Mouse (Mus musculus) gastrocnemius, adult 2 months (tissue): Measurements from ENCODE around the gene Cdh13. TPM values are rescaled to one million over a fixed set of nuclear protein-coding genes. Genes with fewer than 3 reads are reported as not detected.
A peak's percentile ranks its signal among the peaks of the same experiment; 100 is the strongest.

Experiments used
- DNase-seq: peaks from one replicate; pipeline ENCODE4 v3.0.0; 2022
- H3K27ac ChIP-seq: fragments of 200-600 bp; 2 replicates; pipeline ENCODE4 v1.8.1; 2022; ENCODE audit warnings: mild to moderate bottlenecking
- H3K4me3 ChIP-seq: fragments of 200-600 bp; 2 replicates; pipeline ENCODE4 v1.8.1; 2022; ENCODE audit warnings: mild to moderate bottlenecking, moderate library complexity
- CTCF ChIP-seq: fragments of 200-600 bp; IDR thresholded peaks from 2 replicates; pipeline ENCODE4 v1.8.1; 2022; ENCODE audit warnings: antibody characterized with exemption, mild to moderate bottlenecking, moderate library complexity
- intact Hi-C: fragments of 180-260 bp; cut with DNase I; formaldehyde crosslinking; loops from one replicate; pipeline ENCODE4 v1.15.1; 2025
- total RNA-seq, 2 experiments: library from RNA; stranded (reverse); gene quantifications; 2 replicates each; pipeline ENCODE4 v1.2.3; 2021

The Cdh13 gene
- total RNA-seq, 2 experiments from 2014 or later = 88.3 to 104 TPM

DNA sequence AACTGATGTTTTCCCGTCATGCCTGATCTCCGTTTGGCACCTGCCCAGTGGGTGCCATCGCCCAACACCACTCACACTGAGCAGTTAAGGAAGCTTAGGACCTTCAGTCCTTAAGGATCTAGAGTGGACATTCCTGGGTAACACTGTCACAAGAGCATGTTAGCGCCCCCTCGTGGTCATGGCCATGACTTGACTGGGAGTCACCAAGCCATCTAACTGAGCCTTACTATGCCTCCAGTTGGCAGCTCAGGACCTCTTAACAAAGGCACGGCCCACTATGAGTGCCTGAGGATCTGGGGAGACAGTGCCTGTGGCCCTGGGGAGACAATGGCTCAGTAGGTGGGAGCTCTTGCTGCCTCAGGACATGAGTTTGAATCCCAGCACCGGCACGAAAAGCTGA, 912.2 kb downstream of the Cdh13 start:
- DNase-seq = peak; percentile 53
- intact Hi-C loops = no loop called here
- Histone ChIP-seq H3K4me3 (no peak overlapping the region), H3K27ac (no peak overlapping the region)
- TF ChIP-seq CTCF = peak; percentile 54

- no peak overlapping the region for H3K27ac ChIP-seq
- intact Hi-C loops = no loop called here
- TF ChIP-seq CTCF = no peak
- peak; percentile 47 for DNase-seq
- H3K4me3 ChIP-seq = no peak overlapping the region
Measured at GRCm38 (mm10) chr8:119196486-119197150, 913.1 kb downstream of the Cdh13 start.

- no peak for TF ChIP-seq CTCF
- intact Hi-C loops = no loop called here
- Histone ChIP-seq H3K4me3 (no peak overlapping the region), H3K27ac (no peak overlapping the region)
- DNase-seq = no peak
Measured at GRCm38 (mm10) chr8:119208567-119208966, 925.0 kb downstream of the Cdh13 start.

DNA sequence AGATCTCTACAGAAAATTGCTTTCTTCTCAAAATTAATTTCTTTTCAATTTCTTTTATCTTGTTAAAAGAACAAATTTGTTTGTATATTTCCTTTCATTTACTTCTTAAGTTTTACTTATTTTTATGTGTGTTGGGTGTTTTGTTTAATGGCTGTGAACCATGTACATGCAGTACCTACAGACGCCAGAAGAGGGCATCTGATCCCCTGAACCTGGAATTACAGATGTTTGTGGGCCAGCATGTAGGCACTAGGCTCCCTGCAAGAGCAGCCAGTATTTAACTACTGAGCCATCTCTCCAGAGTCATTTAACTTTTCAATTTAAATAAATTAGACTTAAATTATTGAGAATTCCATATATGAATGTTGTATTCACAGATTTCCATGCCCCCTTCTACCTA, 941.0 kb downstream of the Cdh13 start:
- intact Hi-C loops = loop anchor here (10.0 kb wide), 1 partner anchor 160 kb away; no protein-coding TSS in a partner anchor
- no peak overlapping the region for H3K27ac ChIP-seq
- TF ChIP-seq CTCF = peak; percentile 97
- H3K4me3 ChIP-seq = no peak overlapping the region
- peak; percentile 60 for DNase-seq

GRCm38 (mm10) chr8:119245181-119245580, 961.6 kb downstream of the Cdh13 start:
- intact Hi-C loops = no loop called here
- Histone ChIP-seq H3K4me3 (no peak overlapping the region), H3K27ac (no peak overlapping the region)
- no peak for DNase-seq
- TF ChIP-seq CTCF = no peak

- no peak overlapping the region for H3K4me3 ChIP-seq
- no peak overlapping the region for H3K27ac ChIP-seq
- no peak for DNase-seq
- no peak for TF ChIP-seq CTCF
- intact Hi-C loops = no loop called here
Measured at GRCm38 (mm10) chr8:119245641-119246040, 962.1 kb downstream of the Cdh13 start.

DNA sequence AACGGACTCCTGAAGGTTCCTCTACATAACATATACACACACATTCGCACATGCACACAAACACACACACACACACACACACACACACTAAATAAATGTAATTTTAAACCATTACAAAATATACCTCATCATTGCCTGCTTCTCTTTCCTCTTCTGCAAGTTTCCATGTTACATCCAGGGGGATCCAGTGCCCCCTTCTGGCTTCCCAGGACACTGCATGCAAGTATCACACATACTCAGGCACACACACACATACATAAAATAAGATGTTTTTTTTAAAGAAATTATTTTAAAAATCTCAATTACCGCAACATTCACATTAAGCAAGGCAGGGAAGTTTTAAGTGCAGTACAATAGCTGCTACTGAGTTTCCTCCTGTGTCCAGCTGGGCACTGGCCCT, 970.8 kb downstream of the Cdh13 start:
- no peak for TF ChIP-seq CTCF
- intact Hi-C loops = no loop called here
- DNase-seq = no peak
- H3K27ac ChIP-seq = no peak overlapping the region
- H3K4me3 ChIP-seq = no peak overlapping the region

GRCm38 (mm10) chr8:119258642-119259041, 975.1 kb downstream of the Cdh13 start:
- Histone ChIP-seq H3K27ac (no peak overlapping the region), H3K4me3 (no peak overlapping the region)
- no peak for DNase-seq
- TF ChIP-seq CTCF = no peak
- intact Hi-C loops = no loop called here

GRCm38 (mm10) chr8:119263750-119264149, 980.2 kb downstream of the Cdh13 start:
- TF ChIP-seq CTCF = no peak
- DNase-seq = no peak
- intact Hi-C loops = no loop called here

GRCm38 (mm10) chr8:119266304-119266703, 982.8 kb downstream of the Cdh13 start:
- no peak for TF ChIP-seq CTCF
- no peak for DNase-seq
- intact Hi-C loops = no loop called here
- no peak overlapping the region for H3K4me3 ChIP-seq
- H3K27ac ChIP-seq = no peak overlapping the region

More at GRCm38 (mm10) chr8:119263750-119264149, 980.2 kb downstream of the Cdh13 start:
- H3K4me3 ChIP-seq = no peak overlapping the region
- H3K27ac ChIP-seq = no peak overlapping the region

- intact Hi-C loops = no loop called here
- no peak for TF ChIP-seq CTCF
- DNase-seq = no peak
Measured at GRCm38 (mm10) chr8:119269576-119269975, 986.0 kb downstream of the Cdh13 start.

GRCm38 (mm10) chr8:119270371-119270770, 986.8 kb downstream of the Cdh13 start:
- intact Hi-C loops = no loop called here
- DNase-seq = peak; percentile 70
- Histone ChIP-seq H3K4me3 (no peak overlapping the region), H3K27ac (peak overlapping the region; percentile 84)
- TF ChIP-seq CTCF = no peak

More at GRCm38 (mm10) chr8:119269576-119269975, 986.0 kb downstream of the Cdh13 start:
- no peak overlapping the region for H3K4me3 ChIP-seq
- peak overlapping the region; percentile 84; the same call in 1 of the 2 replicates for H3K27ac ChIP-seq

GRCm38 (mm10) chr8:119272891-119273290, 989.4 kb downstream of the Cdh13 start:
- intact Hi-C loops = no loop called here
- no peak for TF ChIP-seq CTCF
- no peak for DNase-seq
- H3K27ac ChIP-seq = no peak overlapping the region
- no peak overlapping the region for H3K4me3 ChIP-seq

DNA sequence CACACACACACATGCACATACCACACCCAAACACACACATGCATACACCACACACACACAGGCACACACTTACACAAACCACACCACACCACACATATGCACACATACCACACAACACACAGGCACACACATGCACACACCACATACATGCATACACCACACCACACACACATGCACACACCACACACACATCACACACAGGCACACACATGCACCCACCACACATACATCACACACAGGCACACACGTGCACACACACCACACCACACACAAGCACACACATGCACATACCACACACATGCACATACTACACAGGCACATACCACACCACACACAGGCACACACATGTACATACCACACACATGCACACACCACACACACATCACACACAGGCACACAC, 991.9 kb downstream of the Cdh13 start:
- no peak overlapping the region for H3K27ac ChIP-seq
- no peak for DNase-seq
- intact Hi-C loops = no loop called here
- H3K4me3 ChIP-seq = no peak overlapping the region
- no peak for TF ChIP-seq CTCF
